Mouse (Mus musculus) stomach, embryonic 15.5 days (tissue): ENCODE measurements at regions not wholly inside any gene's neighbourhood (a gene's known extent, or its start where the extent isn't known, plus 50 kb on each side); places are given as distances from the start of the nearest gene placed in this dataset.

Source experiments
- ATAC-seq: fragments of 200-750 bp; cut with Nextera tagmentation; 2 replicates; pipeline ENCODE4 v1.8.0; 2017; ENCODE audit warnings: low read depth, moderate number of reproducible peaks, moderate TSS enrichment; ENCODE audit not compliant: insufficient read depth, low FRiP score
- H3K27ac ChIP-seq: fragments of 300-500 bp; sonication (generic); 2 replicates; pipeline ENCODE4 v1.5.1; 2015; ENCODE audit warnings: mild to moderate bottlenecking, inconsistent platforms
- H3K27me3 ChIP-seq: fragments of 300-500 bp; sonication (generic); replicated peaks from 2 replicates; pipeline ENCODE4 v1.6.1; 2015; ENCODE audit warnings: inconsistent platforms
- H3K36me3 ChIP-seq: fragments of 300-500 bp; sonication (generic); 2 replicates; pipeline ENCODE4 v1.6.1; 2015; ENCODE audit warnings: inconsistent platforms
- H3K4me1 ChIP-seq: fragments of 300-500 bp; sonication (generic); 2 replicates; pipeline ENCODE4 v1.6.1; 2015; ENCODE audit warnings: inconsistent platforms
- H3K4me2 ChIP-seq: fragments of 300-500 bp; sonication (generic); 2 replicates; pipeline ENCODE4 v1.6.1; 2015; ENCODE audit warnings: mild to moderate bottlenecking, inconsistent platforms
- H3K4me3 ChIP-seq: fragments of 300-500 bp; sonication (generic); replicated peaks from 2 replicates; pipeline ENCODE4 v1.5.1; 2015; ENCODE audit warnings: inconsistent platforms
- H3K9ac ChIP-seq: fragments of 300-500 bp; sonication (generic); 2 replicates; pipeline ENCODE4 v1.6.1; 2015; ENCODE audit warnings: inconsistent platforms
- H3K9me3 ChIP-seq: fragments of 300-500 bp; sonication (generic); 2 replicates; pipeline ENCODE4 v1.6.1; 2016; ENCODE audit warnings: inconsistent platforms
- WGBS: fragments of 180-500 bp; shearing (Covaris S2); methylation state at CpG from one replicate; pipeline ENCODE4 v1.1.7; 2015; 5-methylcytosine and 5-hydroxymethylcytosine counted together

GRCm38 (mm10) chr5:74766211-74766610 is 63.5 kb upstream of the Lnx1 start:
- H3K27ac ChIP-seq: no peak overlapping the region
- H3K27me3 ChIP-seq: no peaks in the 10 kb centered on the region
- no peak overlapping the region for H3K4me3 ChIP-seq
- no peaks in the 10 kb centered on the region for H3K9me3 ChIP-seq
- WGBS: 62% methylated on average over 8 of the region's 8 CpGs
- no peak for ATAC-seq
- H3K4me1 ChIP-seq: no peaks in the 10 kb centered on the region
- no peaks in the 10 kb centered on the region for H3K36me3 ChIP-seq
- H3K9ac ChIP-seq: no peak overlapping the region
- H3K4me2 ChIP-seq: no peak overlapping the region

- Histone ChIP-seq H3K27me3 (no peaks in the 10 kb centered on the region), H3K9me3 (no peaks in the 10 kb centered on the region), H3K4me2 (no peak overlapping the region), H3K27ac (0 out of 2 replicates have a peak overlapping the region, but pooled peaks have one; percentile 5), H3K9ac (no peak overlapping the region), H3K4me1 (no peaks in the 10 kb centered on the region), H3K36me3 (no peaks in the 10 kb centered on the region), H3K4me3 (no peak overlapping the region)
- WGBS: 49% methylated on average over 9 of the region's 9 CpGs
- ATAC-seq: no peak
Measured at GRCm38 (mm10) chr5:74765061-74765767, 62.5 kb upstream of the Lnx1 start.

GRCm38 (mm10) chr5:74757557-74757956 is 54.8 kb upstream of the Lnx1 start:
- Histone ChIP-seq H3K9me3 (no peaks in the 10 kb centered on the region), H3K27ac (no peak overlapping the region), H3K27me3 (no peaks in the 10 kb centered on the region), H3K36me3 (no peaks in the 10 kb centered on the region), H3K4me3 (no peak overlapping the region), H3K4me1 (no peaks in the 10 kb centered on the region), H3K9ac (no peak overlapping the region), H3K4me2 (no peak overlapping the region)
- WGBS: 93% methylated on average over 5 of the region's 5 CpGs
- no peak for ATAC-seq

GRCm38 (mm10) chr5:74752961-74753360 is 50.2 kb upstream of the Lnx1 start:
- no peak overlapping the region for H3K27ac ChIP-seq
- WGBS: 94% methylated on average over 3 of the region's 3 CpGs
- no peak overlapping the region for H3K4me3 ChIP-seq
- H3K4me1 ChIP-seq: no peaks in the 10 kb centered on the region
- H3K9me3 ChIP-seq: no peaks in the 10 kb centered on the region
- ATAC-seq: no peak
- no peak overlapping the region for H3K9ac ChIP-seq
- no peaks in the 10 kb centered on the region for H3K36me3 ChIP-seq
- H3K27me3 ChIP-seq: no peaks in the 10 kb centered on the region
- no peak overlapping the region for H3K4me2 ChIP-seq
